Mouse (Mus musculus): ENCODE results near the gene Cd46. TPM values are rescaled to one million over a fixed set of nuclear protein-coding genes. Genes with fewer than 3 reads are reported as not detected.

Gene Cd46
- polyA plus RNA-seq (2014; fragmentation: Nextera tagmentation; extraction: Ambion mirVana) = 0.90 and 0.93 TPM in 2 replicates

- H3K4me3 ChIP-seq (ENCODE audit: low read depth, low read length) = peak within 1 kb of the TSS; percentile 28
- H3K4me2 ChIP-seq (ENCODE audit: low read length) = peak within 1 kb of the TSS; percentile 55
- H3K27me3 ChIP-seq (replicated peaks; ENCODE audit: control insufficient read depth, insufficient read depth, low read length) = no peaks in the 10 kb centered on the region
- H3K9me3 ChIP-seq (replicated peaks; ENCODE audit: control insufficient read depth, low read length) = no peaks in the 10 kb centered on the region
- 0 out of 2 replicates have a peak, but pooled peaks cover 3% of the 10 kb centered on the region for H3K36me3 ChIP-seq (ENCODE audit: control insufficient read depth, insufficient read depth, low read length)
- ATAC-seq (peak; percentile 97), DNase-seq (ENCODE audit: low spot score) (peak; percentile 75)
- H3K9ac ChIP-seq (ENCODE audit: low read length) = peak within 1 kb of the TSS; percentile 29; the same call in 1 of the 2 replicates
- peaks cover 8% of the 10 kb centered on the region for H3K4me1 ChIP-seq (ENCODE audit: control insufficient read depth, insufficient read depth, low read length)
- no peak within 1 kb of the TSS for H3K27ac ChIP-seq (ENCODE audit: low read depth, low read length)
- WGBS = 3% methylated on average over 14 of the region's 14 CpGs
Observed at GRCm38 (mm10) chr1:195092220-195092720, at the start of gene Cd46. TSS of gene Cd46 (minus strand) at chr1:195092249.

GRCm38 (mm10) chr1:195132070-195132469 is 40.0 kb upstream of the Cd46 start:
- DNase-seq (ENCODE audit: low spot score) = no peak

GRCm38 (mm10) chr1:195131675-195132015 is 39.6 kb upstream of the Cd46 start:
- H3K4me3 ChIP-seq (ENCODE audit: low read depth, low read length) = peak overlapping the region; percentile 41
- no peaks in the 10 kb centered on the region for H3K27me3 ChIP-seq (replicated peaks; ENCODE audit: control insufficient read depth, insufficient read depth, low read length)
- 34% methylated on average over 4 of the region's 4 CpGs for WGBS
- peaks cover 4% of the 10 kb centered on the region; the same call in 1 of the 2 replicates for H3K4me1 ChIP-seq (ENCODE audit: control insufficient read depth, insufficient read depth, low read length)
- peak overlapping the region; percentile 89; the same call in 1 of the 2 replicates for H3K27ac ChIP-seq (ENCODE audit: low read depth, low read length)
- no peaks in the 10 kb centered on the region for H3K9me3 ChIP-seq (replicated peaks; ENCODE audit: control insufficient read depth, low read length)
- DNase-seq (ENCODE audit: low spot score) = peak; percentile 8
- peaks cover under 1% of the 10 kb centered on the region; the same call in 1 of the 2 replicates for H3K36me3 ChIP-seq (ENCODE audit: control insufficient read depth, insufficient read depth, low read length)
- ATAC-seq = no peak
- H3K9ac ChIP-seq (ENCODE audit: low read length) = peak overlapping the region; percentile 75
- H3K4me2 ChIP-seq (ENCODE audit: low read length) = peak overlapping the region; percentile 58

More at GRCm38 (mm10) chr1:195132070-195132469, 40.0 kb upstream of the Cd46 start:
- ATAC-seq = no peak
- Histone ChIP-seq H3K9ac (ENCODE audit: low read length) (no peak overlapping the region), H3K9me3 (replicated peaks; ENCODE audit: control insufficient read depth, low read length) (no peaks in the 10 kb centered on the region), H3K27me3 (replicated peaks; ENCODE audit: control insufficient read depth, insufficient read depth, low read length) (no peaks in the 10 kb centered on the region), H3K27ac (ENCODE audit: low read depth, low read length) (no peak overlapping the region), H3K4me1 (ENCODE audit: control insufficient read depth, insufficient read depth, low read length) (peaks cover 4% of the 10 kb centered on the region; the same call in 1 of the 2 replicates), H3K36me3 (ENCODE audit: control insufficient read depth, insufficient read depth, low read length) (no peaks in the 10 kb centered on the region; the same call in 1 of the 2 replicates), H3K4me2 (ENCODE audit: low read length) (peak overlapping the region; percentile 58), H3K4me3 (ENCODE audit: low read depth, low read length) (peak overlapping the region; percentile 41; the same call in 1 of the 2 replicates)
- WGBS = 63% methylated on average over 3 of the region's 3 CpGs

GRCm38 (mm10) chr1:195130953-195131674 is 39.1 kb upstream of the Cd46 start, which contains the start of gene Cr1l:
TSS of gene Cr1l (minus strand) at chr1:195131586.
- WGBS = under 1% methylated on average over 31 of the region's 31 CpGs
- H3K9ac ChIP-seq (ENCODE audit: low read length) = peak within 1 kb of the TSS; percentile 75
- H3K27ac ChIP-seq (ENCODE audit: low read depth, low read length) = peak within 1 kb of the TSS; percentile 89
- H3K4me3 ChIP-seq (ENCODE audit: low read depth, low read length) = peak within 1 kb of the TSS; percentile 41
- H3K27me3 ChIP-seq (replicated peaks; ENCODE audit: control insufficient read depth, insufficient read depth, low read length) = no peaks in the 10 kb centered on the region
- peaks cover 3% of the 10 kb centered on the region; the same call in 1 of the 2 replicates for H3K36me3 ChIP-seq (ENCODE audit: control insufficient read depth, insufficient read depth, low read length)
- H3K4me1 ChIP-seq (ENCODE audit: control insufficient read depth, insufficient read depth, low read length) = peaks cover 4% of the 10 kb centered on the region; the same call in 1 of the 2 replicates
- peak; percentile 99 for ATAC-seq
- DNase-seq (ENCODE audit: low spot score) = peak; percentile 96
- peak within 1 kb of the TSS; percentile 58 for H3K4me2 ChIP-seq (ENCODE audit: low read length)
- H3K9me3 ChIP-seq (replicated peaks; ENCODE audit: control insufficient read depth, low read length) = no peaks in the 10 kb centered on the region

GRCm38 (mm10) chr1:195130479-195130878 is 38.4 kb upstream of the Cd46 start:
- Histone ChIP-seq H3K27me3 (replicated peaks; ENCODE audit: control insufficient read depth, insufficient read depth, low read length) (no peaks in the 10 kb centered on the region), H3K4me2 (ENCODE audit: low read length) (peak overlapping the region; percentile 58), H3K27ac (ENCODE audit: low read depth, low read length) (peak overlapping the region; percentile 89; the same call in 1 of the 2 replicates), H3K9ac (ENCODE audit: low read length) (peak overlapping the region; percentile 75), H3K4me1 (ENCODE audit: control insufficient read depth, insufficient read depth, low read length) (peaks cover 4% of the 10 kb centered on the region; the same call in 1 of the 2 replicates), H3K4me3 (ENCODE audit: low read depth, low read length) (peak overlapping the region; percentile 41), H3K9me3 (replicated peaks; ENCODE audit: control insufficient read depth, low read length) (no peaks in the 10 kb centered on the region), H3K36me3 (ENCODE audit: control insufficient read depth, insufficient read depth, low read length) (peaks cover 3% of the 10 kb centered on the region; the same call in 1 of the 2 replicates)
- no peak for DNase-seq (ENCODE audit: low spot score)
- ATAC-seq = peak; percentile 22
- WGBS = 9% methylated on average over 2 of the region's 2 CpGs

GRCm38 (mm10) chr1:195129867-195130266 is 37.8 kb upstream of the Cd46 start:
- H3K9ac ChIP-seq (ENCODE audit: low read length) = no peak overlapping the region
- H3K4me3 ChIP-seq (ENCODE audit: low read depth, low read length) = no peak overlapping the region
- no peaks in the 10 kb centered on the region for H3K27me3 ChIP-seq (replicated peaks; ENCODE audit: control insufficient read depth, insufficient read depth, low read length)
- 90% methylated on average over 1 of the region's 1 CpGs for WGBS
- ATAC-seq (no peak), DNase-seq (ENCODE audit: low spot score) (no peak)
- no peaks in the 10 kb centered on the region for H3K9me3 ChIP-seq (replicated peaks; ENCODE audit: control insufficient read depth, low read length)
- H3K27ac ChIP-seq (ENCODE audit: low read depth, low read length) = no peak overlapping the region
- H3K4me1 ChIP-seq (ENCODE audit: control insufficient read depth, insufficient read depth, low read length) = peaks cover 4% of the 10 kb centered on the region; the same call in 1 of the 2 replicates
- 0 out of 2 replicates have a peak overlapping the region, but pooled peaks have one; percentile 2 for H3K4me2 ChIP-seq (ENCODE audit: low read length)
- H3K36me3 ChIP-seq (ENCODE audit: control insufficient read depth, insufficient read depth, low read length) = peaks cover 3% of the 10 kb centered on the region; the same call in 1 of the 2 replicates

GRCm38 (mm10) chr1:195114414-195114813 is 22.4 kb upstream of the Cd46 start:
- ATAC-seq = no peak
- no peaks in the 10 kb centered on the region for H3K9me3 ChIP-seq (replicated peaks; ENCODE audit: control insufficient read depth, low read length)
- H3K36me3 ChIP-seq (ENCODE audit: control insufficient read depth, insufficient read depth, low read length) = peaks cover 36% of the 10 kb centered on the region
- H3K4me1 ChIP-seq (ENCODE audit: control insufficient read depth, insufficient read depth, low read length) = no peaks in the 10 kb centered on the region
- H3K27me3 ChIP-seq (replicated peaks; ENCODE audit: control insufficient read depth, insufficient read depth, low read length) = no peaks in the 10 kb centered on the region
- no peak overlapping the region for H3K4me3 ChIP-seq (ENCODE audit: low read depth, low read length)
- no peak overlapping the region for H3K4me2 ChIP-seq (ENCODE audit: low read length)
- 97% methylated on average over 1 of the region's 1 CpGs for WGBS
- H3K27ac ChIP-seq (ENCODE audit: low read depth, low read length) = no peak overlapping the region
- DNase-seq (ENCODE audit: low spot score) = no peak
- no peak overlapping the region for H3K9ac ChIP-seq (ENCODE audit: low read length)

GRCm38 (mm10) chr1:195113621-195114020 is 21.6 kb upstream of the Cd46 start:
- 94% methylated on average over 4 of the region's 4 CpGs for WGBS
- Histone ChIP-seq H3K9me3 (replicated peaks; ENCODE audit: control insufficient read depth, low read length) (no peaks in the 10 kb centered on the region), H3K27ac (ENCODE audit: low read depth, low read length) (no peak overlapping the region), H3K9ac (ENCODE audit: low read length) (no peak overlapping the region), H3K4me3 (ENCODE audit: low read depth, low read length) (no peak overlapping the region), H3K36me3 (ENCODE audit: control insufficient read depth, insufficient read depth, low read length) (peaks cover 36% of the 10 kb centered on the region), H3K27me3 (replicated peaks; ENCODE audit: control insufficient read depth, insufficient read depth, low read length) (no peaks in the 10 kb centered on the region), H3K4me1 (ENCODE audit: control insufficient read depth, insufficient read depth, low read length) (no peaks in the 10 kb centered on the region), H3K4me2 (ENCODE audit: low read length) (no peak overlapping the region)
- ATAC-seq (no peak), DNase-seq (ENCODE audit: low spot score) (no peak)
